Mouse (Mus musculus) liver, embryonic 14.5 days (tissue): ENCODE measurements at regions not wholly inside any gene's neighbourhood (a gene's known extent, or its start where the extent isn't known, plus 50 kb on each side); places are given as distances from the start of the nearest gene placed in this dataset.

ENCODE experiments used
- CTCF ChIP-seq: IDR thresholded peaks from 2 replicates; pipeline ENCODE4 v1.5.1; 2016; ENCODE audit warnings: antibody characterized with exemption, low read depth, control low read depth
- EP300 ChIP-seq: IDR thresholded peaks from 2 replicates; pipeline ENCODE4 v1.6.1; 2016; ENCODE audit warnings: antibody characterized with exemption, low read depth

DNA sequence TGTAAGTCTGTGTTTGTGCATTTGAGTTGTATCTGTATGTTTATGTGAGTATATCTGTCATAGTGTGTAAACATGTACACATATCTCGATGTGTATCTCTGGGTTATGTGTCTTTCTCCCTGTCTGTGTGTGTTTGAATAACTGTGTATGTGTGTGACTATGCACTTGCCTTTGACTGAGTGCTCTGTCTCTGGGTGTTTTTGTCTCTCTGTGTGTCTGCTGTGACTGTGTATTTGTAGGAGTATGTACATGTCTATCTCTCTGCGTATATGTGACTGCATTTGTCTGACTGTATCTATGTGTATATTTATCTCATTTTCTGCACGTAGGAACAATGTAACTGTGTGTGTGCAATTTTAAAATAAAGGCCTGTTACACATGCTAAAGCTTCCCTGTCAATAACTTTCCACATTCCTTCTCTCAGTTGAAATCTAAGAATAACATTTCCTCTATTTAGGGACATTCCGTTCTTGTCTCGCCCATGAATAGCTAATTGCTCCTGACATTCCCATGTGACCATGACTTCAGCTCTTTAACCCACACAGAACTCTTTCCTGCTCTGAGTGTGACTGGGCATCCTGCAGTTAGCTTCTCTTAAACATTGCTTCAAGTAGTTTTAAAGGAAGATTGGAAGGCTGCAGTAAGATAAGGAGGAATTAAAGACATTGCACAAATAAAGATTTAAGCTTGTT, 257.2 kb upstream of the Klf6 start:
- TF ChIP-seq EP300 (no peak), CTCF (no peak)
